Mouse (Mus musculus): ENCODE measurements around the gene Timm22. TPM values are rescaled to one million over a fixed set of nuclear protein-coding genes. Genes with fewer than 3 reads are reported as not detected.
A peak's percentile ranks its signal among the peaks of the same experiment; 100 is the strongest.

The Timm22 gene
- total RNA-seq, 1 experiment = 72.1 TPM

DNA sequence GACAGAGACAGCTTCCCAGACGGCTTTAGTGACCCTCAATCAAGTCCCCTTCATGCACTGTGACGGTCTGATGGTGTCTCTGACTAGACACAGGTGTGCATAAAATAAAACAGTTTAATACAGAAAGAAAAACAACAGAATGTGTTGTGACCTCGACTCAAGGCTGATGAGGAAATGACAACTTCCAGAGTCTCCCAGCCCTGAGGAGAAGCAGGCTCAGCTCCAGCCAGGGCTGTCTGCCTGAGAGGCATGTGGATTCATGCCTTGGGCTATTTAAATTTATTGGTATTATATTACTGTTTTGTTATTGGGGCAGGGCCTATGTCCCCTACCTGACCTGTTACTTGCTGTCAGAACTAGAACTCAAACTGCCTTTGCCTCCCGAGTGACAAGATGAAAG, 45.3 kb upstream of the Timm22 start:
- Histone ChIP-seq H3K36me3 (ENCODE audit: control insufficient read depth, insufficient read depth, low read length, poor library complexity, severe bottlenecking) (no peaks in the 10 kb centered on the region), H3K9ac (ENCODE audit: insufficient read depth, low read depth, low read length, poor library complexity, severe bottlenecking) (no peak overlapping the region), H3K4me1 (ENCODE audit: control insufficient read depth in 2 of 2, insufficient read depth in 2 of 2, low read length in 2 of 2, poor library complexity in 1 of 2) (peaks cover 12 to 26% of the 10 kb centered on the region in 2 experiments), H3K4me3 (ENCODE audit: insufficient read depth in 1 of 2, low read depth in 1 of 2, low read length in 2 of 2, poor library complexity in 1 of 2, severe bottlenecking in 1 of 2) (no peak overlapping the region), H3K27ac (ENCODE audit: insufficient read depth, low read depth, low read length, poor library complexity, severe bottlenecking) (no peak overlapping the region), H3K9me3 (ENCODE audit: control insufficient read depth, insufficient read depth, low read depth, low read length) (no peaks in the 10 kb centered on the region)
- TF ChIP-seq ZC3H11A (IDR thresholded peaks at IDR 0.05; ENCODE audit: borderline replicate concordance, low read depth, low read length) (no peak), HCFC1 (IDR thresholded peaks at IDR 0.05; ENCODE audit: borderline replicate concordance, insufficient read depth, low read length) (no peak), MAFK (IDR thresholded peaks at IDR 0.05; ENCODE audit: insufficient read depth, low read depth, low read length) (no peak), CHD2 (IDR thresholded peaks at IDR 0.05; ENCODE audit: low read depth, low read length) (no peak), ZNF384 (IDR thresholded peaks at IDR 0.05; ENCODE audit: low read depth, low read length) (no peak)
- DNase-seq (ENCODE audit: low read depth, low spot score) = no peak
- in situ Hi-C loops (cut with MboI; ENCODE audit: low sequenced_read_pairs in 2 of 2, unreplicated experiment in 2 of 2) = no loop called here

DNA sequence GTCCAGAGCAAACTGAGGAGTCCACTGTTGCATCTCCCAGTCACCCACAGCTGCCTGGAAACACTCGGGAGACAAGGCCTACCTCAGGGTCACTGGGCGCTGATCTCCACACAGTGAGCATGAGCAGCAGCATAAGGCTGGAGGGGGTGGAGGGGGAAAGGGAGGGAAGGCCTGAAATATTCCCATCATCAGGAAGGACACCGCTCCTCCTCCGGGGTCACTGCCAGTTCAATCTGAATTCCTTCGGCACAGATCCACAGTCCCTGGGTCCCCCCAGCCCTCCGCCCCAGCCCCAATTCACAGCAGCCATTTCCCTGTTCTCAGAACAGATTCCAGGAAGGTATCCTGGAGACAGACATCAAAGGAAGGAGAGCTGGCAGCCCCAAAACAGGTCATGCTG, 43.6 kb upstream of the Timm22 start:
- DNase-seq (ENCODE audit: low read depth, low spot score) = no peak
- H3K36me3 ChIP-seq (ENCODE audit: control insufficient read depth, insufficient read depth, low read length, poor library complexity, severe bottlenecking) = no peaks in the 10 kb centered on the region
- H3K9ac ChIP-seq (ENCODE audit: insufficient read depth, low read depth, low read length, poor library complexity, severe bottlenecking) = no peak overlapping the region
- H3K9me3 ChIP-seq (ENCODE audit: control insufficient read depth, insufficient read depth, low read depth, low read length) = no peaks in the 10 kb centered on the region
- H3K27ac ChIP-seq (ENCODE audit: insufficient read depth, low read depth, low read length, poor library complexity, severe bottlenecking) = no peak overlapping the region; the same call in 1 of the 2 replicates
- peaks cover 6 to 27% of the 10 kb centered on the region in 2 experiments for H3K4me1 ChIP-seq (ENCODE audit: control insufficient read depth in 2 of 2, insufficient read depth in 2 of 2, low read length in 2 of 2, poor library complexity in 1 of 2)
- no peak for TF ChIP-seq ZNF384 (IDR thresholded peaks at IDR 0.05; ENCODE audit: low read depth, low read length)
- no peak for TF ChIP-seq MAFK (IDR thresholded peaks at IDR 0.05; ENCODE audit: insufficient read depth, low read depth, low read length)
- no peak for TF ChIP-seq HCFC1 (IDR thresholded peaks at IDR 0.05; ENCODE audit: borderline replicate concordance, insufficient read depth, low read length)
- TF ChIP-seq CHD2 (IDR thresholded peaks at IDR 0.05; ENCODE audit: low read depth, low read length) = no peak
- no peak for TF ChIP-seq ZC3H11A (IDR thresholded peaks at IDR 0.05; ENCODE audit: borderline replicate concordance, low read depth, low read length)
- in situ Hi-C loops (cut with MboI; ENCODE audit: low sequenced_read_pairs in 2 of 2, unreplicated experiment in 2 of 2) = no loop called here
- H3K4me3 ChIP-seq (ENCODE audit: insufficient read depth in 1 of 2, low read depth in 1 of 2, low read length in 2 of 2, poor library complexity in 1 of 2, severe bottlenecking in 1 of 2) = no peak overlapping the region

DNA sequence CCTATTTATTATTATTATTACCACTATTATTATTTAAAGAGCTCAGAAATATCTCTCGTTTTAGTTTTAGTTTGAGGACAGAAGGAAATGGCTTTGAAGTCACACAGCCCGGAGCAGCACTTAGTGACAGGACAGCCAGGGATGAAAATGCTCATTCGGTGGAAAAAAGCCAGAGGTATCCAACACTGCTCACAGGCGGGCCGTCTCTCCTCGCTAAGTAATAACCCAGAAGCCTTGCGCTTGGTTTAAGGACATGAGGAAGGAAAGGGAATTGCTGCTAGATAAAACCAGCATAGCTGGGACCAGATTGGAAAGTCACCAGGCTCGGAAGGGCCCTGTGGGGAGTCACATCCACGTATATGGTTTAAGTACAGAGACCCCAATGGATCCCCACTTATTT, 43.1 kb upstream of the Timm22 start:
- no peak for TF ChIP-seq CHD2 (IDR thresholded peaks at IDR 0.05; ENCODE audit: low read depth, low read length)
- no peak for TF ChIP-seq MAFK (IDR thresholded peaks at IDR 0.05; ENCODE audit: insufficient read depth, low read depth, low read length)
- TF ChIP-seq ZC3H11A (IDR thresholded peaks at IDR 0.05; ENCODE audit: borderline replicate concordance, low read depth, low read length) = no peak
- Histone ChIP-seq H3K4me1 (ENCODE audit: control insufficient read depth in 2 of 2, insufficient read depth in 2 of 2, low read length in 2 of 2, poor library complexity in 1 of 2) (peaks cover 6 to 27% of the 10 kb centered on the region in 2 experiments), H3K36me3 (ENCODE audit: control insufficient read depth, insufficient read depth, low read length, poor library complexity, severe bottlenecking) (no peaks in the 10 kb centered on the region), H3K9me3 (ENCODE audit: control insufficient read depth, insufficient read depth, low read depth, low read length) (no peaks in the 10 kb centered on the region), H3K4me3 (ENCODE audit: insufficient read depth in 1 of 2, low read depth in 1 of 2, low read length in 2 of 2, poor library complexity in 1 of 2, severe bottlenecking in 1 of 2) (no peak overlapping the region), H3K9ac (ENCODE audit: insufficient read depth, low read depth, low read length, poor library complexity, severe bottlenecking) (no peak overlapping the region), H3K27ac (ENCODE audit: insufficient read depth, low read depth, low read length, poor library complexity, severe bottlenecking) (peak overlapping the region; percentile 22; the same call in 1 of the 2 replicates)
- in situ Hi-C loops (cut with MboI; ENCODE audit: low sequenced_read_pairs in 2 of 2, unreplicated experiment in 2 of 2) = no loop called here
- DNase-seq (ENCODE audit: low read depth, low spot score) = no peak

DNA sequence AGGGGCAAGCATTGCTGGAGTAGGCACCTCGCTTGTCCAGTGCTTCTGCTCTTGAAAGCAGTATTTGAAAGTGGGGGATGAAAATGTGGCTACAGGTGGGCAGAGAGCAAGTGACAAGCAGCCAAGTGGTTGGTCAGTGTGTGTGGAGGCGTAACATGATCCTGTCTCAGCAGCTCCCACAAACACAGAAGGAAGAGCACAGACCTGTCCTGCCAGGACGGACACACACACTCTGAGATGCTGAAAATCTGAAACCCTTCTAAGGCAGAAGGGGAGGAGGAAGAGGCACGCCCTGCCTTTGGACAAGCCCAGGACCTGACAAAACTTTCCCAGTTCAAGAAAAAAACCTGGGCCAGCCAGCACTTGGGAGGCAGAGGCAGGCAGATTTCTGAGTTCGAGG, 42.7 kb upstream of the Timm22 start:
- Histone ChIP-seq H3K36me3 (ENCODE audit: control insufficient read depth, insufficient read depth, low read length, poor library complexity, severe bottlenecking) (no peaks in the 10 kb centered on the region), H3K27ac (ENCODE audit: insufficient read depth, low read depth, low read length, poor library complexity, severe bottlenecking) (peak overlapping the region; percentile 22; the same call in 1 of the 2 replicates), H3K4me3 (ENCODE audit: insufficient read depth in 1 of 2, low read depth in 1 of 2, low read length in 2 of 2, poor library complexity in 1 of 2, severe bottlenecking in 1 of 2) (no peak overlapping the region), H3K9me3 (ENCODE audit: control insufficient read depth, insufficient read depth, low read depth, low read length) (no peaks in the 10 kb centered on the region), H3K9ac (ENCODE audit: insufficient read depth, low read depth, low read length, poor library complexity, severe bottlenecking) (no peak overlapping the region), H3K4me1 (ENCODE audit: control insufficient read depth in 2 of 2, insufficient read depth in 2 of 2, low read length in 2 of 2, poor library complexity in 1 of 2) (peaks cover 6 to 27% of the 10 kb centered on the region in 2 experiments)
- no peak for TF ChIP-seq MAFK (IDR thresholded peaks at IDR 0.05; ENCODE audit: insufficient read depth, low read depth, low read length)
- 0 out of 2 replicates have a peak, but pooled peaks have one; percentile 15 for TF ChIP-seq ZNF384 (IDR thresholded peaks at IDR 0.05; ENCODE audit: low read depth, low read length)
- no peak for DNase-seq (ENCODE audit: low read depth, low spot score)
- in situ Hi-C loops (cut with MboI; ENCODE audit: low sequenced_read_pairs in 2 of 2, unreplicated experiment in 2 of 2) = no loop called here

DNA sequence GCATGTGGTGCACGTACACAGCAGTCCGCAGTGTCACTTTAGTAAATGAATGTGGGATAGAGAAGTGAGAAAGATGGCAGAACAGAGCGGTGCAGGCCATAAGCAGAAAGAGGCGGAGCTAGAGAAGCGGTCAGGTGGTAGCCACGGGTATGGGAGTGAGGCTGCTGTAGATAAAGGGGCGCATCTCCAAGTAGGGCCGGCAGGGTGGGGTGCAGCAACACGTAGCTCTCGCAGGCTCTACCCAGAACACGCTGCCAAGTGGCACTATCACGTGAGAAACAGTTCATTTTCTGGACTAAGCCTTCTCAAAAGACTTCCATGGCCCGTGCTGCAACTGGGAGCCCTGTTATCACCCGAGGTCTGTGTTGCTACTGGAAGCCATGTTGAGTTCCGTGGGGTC, 40.0 kb upstream of the Timm22 start:
- Histone ChIP-seq H3K9ac (ENCODE audit: insufficient read depth, low read depth, low read length, poor library complexity, severe bottlenecking) (peak overlapping the region; percentile 47; the same call in 1 of the 2 replicates), H3K27ac (ENCODE audit: insufficient read depth, low read depth, low read length, poor library complexity, severe bottlenecking) (no peak overlapping the region), H3K36me3 (ENCODE audit: control insufficient read depth, insufficient read depth, low read length, poor library complexity, severe bottlenecking) (no peaks in the 10 kb centered on the region), H3K4me3 (ENCODE audit: insufficient read depth in 1 of 2, low read depth in 1 of 2, low read length in 2 of 2, poor library complexity in 1 of 2, severe bottlenecking in 1 of 2) (peak overlapping the region; percentile 6 to 19), H3K9me3 (ENCODE audit: control insufficient read depth, insufficient read depth, low read depth, low read length) (no peaks in the 10 kb centered on the region), H3K4me1 (ENCODE audit: control insufficient read depth in 2 of 2, insufficient read depth in 2 of 2, low read length in 2 of 2, poor library complexity in 1 of 2) (peaks cover 6 to 23% of the 10 kb centered on the region in 2 experiments)
- no peak for DNase-seq (ENCODE audit: low read depth, low spot score)
- in situ Hi-C loops (cut with MboI; ENCODE audit: low sequenced_read_pairs in 2 of 2, unreplicated experiment in 2 of 2) = no loop called here
- no peak for TF ChIP-seq ZC3H11A (IDR thresholded peaks at IDR 0.05; ENCODE audit: borderline replicate concordance, low read depth, low read length)
- TF ChIP-seq MAFK (IDR thresholded peaks at IDR 0.05; ENCODE audit: insufficient read depth, low read depth, low read length) = no peak
- no peak for TF ChIP-seq HCFC1 (IDR thresholded peaks at IDR 0.05; ENCODE audit: borderline replicate concordance, insufficient read depth, low read length)
- no peak for TF ChIP-seq CHD2 (IDR thresholded peaks at IDR 0.05; ENCODE audit: low read depth, low read length)
- TF ChIP-seq ZNF384 (IDR thresholded peaks at IDR 0.05; ENCODE audit: low read depth, low read length) = no peak
